Mouse (Mus musculus): Measurements from ENCODE around the gene Rap1b.

DNA sequence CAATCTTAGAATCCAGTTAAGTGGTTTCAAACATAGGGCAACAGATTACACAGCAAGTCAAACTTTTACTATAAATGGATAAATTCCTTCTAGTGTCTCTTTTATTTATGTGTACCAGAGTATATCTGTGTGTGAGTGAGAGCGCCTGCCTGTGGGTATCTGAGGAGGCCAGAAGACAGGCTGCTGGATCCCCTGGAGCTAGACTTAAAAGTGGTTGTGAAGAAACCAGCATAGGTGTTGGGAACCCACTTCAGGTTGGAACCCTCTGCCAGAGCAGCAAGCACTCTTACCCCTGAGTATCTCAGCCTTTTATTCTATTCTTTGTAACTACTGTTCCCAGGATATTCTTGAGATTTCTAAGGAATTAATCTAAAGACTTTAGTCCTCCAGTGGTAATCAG lies 4.1 kb downstream of the Rap1b start:
- TF ChIP-seq CTCF (IDR thresholded peaks at IDR 0.05; ENCODE audit: low read depth) = no peak
- TF ChIP-seq EP300 (optimal IDR thresholded peaks at IDR 0.05) = no peak

Measured in stomach, postnatal 0 days (tissue).